Mouse (Mus musculus): Measurements from ENCODE around the gene Slc22a17. TPM values are rescaled to one million over a fixed set of nuclear protein-coding genes. Genes with fewer than 3 reads are reported as not detected.

The Slc22a17 gene
- total and polyA plus RNA-seq, 2 experiments from 2014 or later = 22.7 to 46.8 TPM

DNA sequence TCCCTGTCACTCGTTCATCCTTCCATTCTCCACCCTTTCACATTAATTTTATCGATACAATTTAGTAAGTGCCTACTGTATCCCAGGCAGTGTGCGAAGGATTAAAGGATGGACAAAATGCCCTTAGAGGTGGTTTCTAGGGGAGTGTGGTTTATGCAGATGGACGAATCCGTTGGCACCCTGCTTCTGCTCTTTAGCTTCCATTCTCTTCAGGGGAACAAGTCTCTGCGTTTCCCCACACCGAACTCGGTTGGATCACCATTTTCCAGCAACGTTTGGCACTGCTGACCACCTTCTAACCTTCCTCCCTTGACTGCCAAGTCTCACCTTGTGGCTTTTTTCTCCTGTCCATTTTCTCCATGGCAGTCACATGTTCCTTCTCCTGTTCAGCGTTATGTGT, 411 bp upstream of the Slc22a17 start:
- peak overlapping the region; percentile 99 for H3K4me2 ChIP-seq (ENCODE audit: low read depth, low read length)
- H3K9me3 ChIP-seq (replicated peaks; ENCODE audit: control insufficient read depth, low read length) = no peaks in the 10 kb centered on the region
- H3K27ac ChIP-seq (ENCODE audit: low read depth) = no peak overlapping the region
- H3K36me3 ChIP-seq (replicated peaks; ENCODE audit: control insufficient read depth, insufficient read depth, low read length) = 0 out of 2 replicates have a peak, but pooled peaks cover 12% of the 10 kb centered on the region
- WGBS = 20% methylated on average over 10 of the region's 10 CpGs
- H3K4me1 ChIP-seq (ENCODE audit: control insufficient read depth, insufficient read depth) = peaks cover 6% of the 10 kb centered on the region
- 0 out of 2 replicates have a peak, but pooled peaks have one; percentile 0 for ATAC-seq (ENCODE audit: insufficient read depth, low read depth)
- H3K4me3 ChIP-seq (ENCODE audit: low read depth, low read length) = peak overlapping the region; percentile 84
- no peak for DNase-seq (ENCODE audit: low spot score)
- peak overlapping the region; percentile 76; the same call in 1 of the 2 replicates for H3K9ac ChIP-seq (replicated peaks; ENCODE audit: low read depth, low read length)
- no peaks in the 10 kb centered on the region for H3K27me3 ChIP-seq (ENCODE audit: control insufficient read depth, insufficient read depth, low read length)
- TF ChIP-seq CTCF (IDR thresholded peaks at IDR 0.05; ENCODE audit: low read depth) (no peak), EP300 (IDR thresholded peaks at IDR 0.05; ENCODE audit: low read depth) (no peak)

DNA sequence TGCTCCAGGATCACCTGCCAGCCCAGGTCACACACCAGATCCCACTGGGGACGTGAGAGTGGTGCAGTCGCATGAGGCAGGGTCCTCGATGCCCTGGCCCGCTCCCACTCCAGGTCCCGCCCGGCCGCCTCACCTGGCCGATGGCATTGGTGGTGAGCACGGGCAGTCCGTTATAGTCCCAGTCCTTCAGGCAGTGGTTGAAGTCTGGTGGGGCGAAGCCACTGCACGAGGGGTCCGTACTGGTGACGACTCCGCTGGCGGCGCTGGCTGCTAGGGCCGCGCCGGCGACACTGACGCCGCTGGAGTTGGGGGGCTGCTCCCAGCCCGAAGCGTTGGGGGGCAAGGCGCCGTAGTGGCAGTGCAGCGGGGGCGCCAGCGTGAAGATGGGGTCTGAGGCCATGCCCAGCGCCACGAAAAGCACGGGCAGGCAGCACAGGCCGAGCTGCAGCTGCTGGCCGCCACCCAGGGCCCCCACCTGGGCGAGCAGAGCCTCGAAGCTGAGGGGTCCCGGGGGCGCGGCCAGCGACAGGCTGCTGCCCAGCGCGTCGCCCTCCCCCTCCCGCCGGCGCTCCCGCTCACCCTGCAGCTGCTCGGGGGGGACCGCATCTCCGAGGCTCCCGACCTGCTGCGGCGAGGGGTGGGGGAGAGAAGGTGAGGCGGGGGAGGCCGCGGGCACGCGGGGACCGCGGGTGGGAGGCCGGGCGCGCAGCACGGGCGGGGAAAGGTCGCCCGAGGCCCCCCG, 652 bp downstream of the Slc22a17 start:
- DNase-seq (ENCODE audit: low spot score) (no peak), ATAC-seq (ENCODE audit: insufficient read depth, low read depth) (peak; percentile 56)
- WGBS = 4% methylated on average over 55 of the region's 69 CpGs
- no peaks in the 10 kb centered on the region for H3K27me3 ChIP-seq (ENCODE audit: control insufficient read depth, insufficient read depth, low read length)
- H3K36me3 ChIP-seq (replicated peaks; ENCODE audit: control insufficient read depth, insufficient read depth, low read length) = peaks cover 14% of the 10 kb centered on the region; the same call in 1 of the 2 replicates
- TF ChIP-seq EP300 (IDR thresholded peaks at IDR 0.05; ENCODE audit: low read depth) (no peak), CTCF (IDR thresholded peaks at IDR 0.05; ENCODE audit: low read depth) (no peak)
- no peaks in the 10 kb centered on the region for H3K9me3 ChIP-seq (replicated peaks; ENCODE audit: control insufficient read depth, low read length)
- H3K4me1 ChIP-seq (ENCODE audit: control insufficient read depth, insufficient read depth) = peaks cover 6% of the 10 kb centered on the region
- peak overlapping the region; percentile 84 for H3K4me3 ChIP-seq (ENCODE audit: low read depth, low read length)
- H3K9ac ChIP-seq (replicated peaks; ENCODE audit: low read depth, low read length) = peak overlapping the region; percentile 76
- peak overlapping the region; percentile 99 for H3K4me2 ChIP-seq (ENCODE audit: low read depth, low read length)
- no peak overlapping the region; the same call in 1 of the 2 replicates for H3K27ac ChIP-seq (ENCODE audit: low read depth)

DNA sequence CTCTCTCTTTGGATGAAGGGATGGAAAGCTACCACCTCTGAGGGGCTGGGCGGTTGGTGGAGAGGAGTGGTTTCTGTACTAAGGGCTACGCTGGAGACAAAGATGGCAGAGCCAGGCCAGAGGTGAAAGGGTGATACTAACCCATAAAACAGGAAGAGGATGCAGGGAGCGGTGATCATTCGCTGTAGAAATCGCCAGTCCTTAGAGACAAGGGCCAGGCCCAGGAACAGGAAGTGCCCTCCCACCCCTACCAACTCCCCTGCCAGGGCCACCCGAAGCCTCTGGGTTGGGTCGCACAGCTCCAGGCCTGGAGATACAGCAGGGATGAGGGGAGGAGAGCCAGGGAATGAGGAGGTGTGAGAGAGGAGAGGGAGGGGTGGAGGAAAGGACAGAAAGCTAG, 4.2 kb downstream of the Slc22a17 start:
- Histone ChIP-seq H3K27ac (ENCODE audit: low read depth) (no peak overlapping the region), H3K9ac (replicated peaks; ENCODE audit: low read depth, low read length) (no peak overlapping the region)

DNA sequence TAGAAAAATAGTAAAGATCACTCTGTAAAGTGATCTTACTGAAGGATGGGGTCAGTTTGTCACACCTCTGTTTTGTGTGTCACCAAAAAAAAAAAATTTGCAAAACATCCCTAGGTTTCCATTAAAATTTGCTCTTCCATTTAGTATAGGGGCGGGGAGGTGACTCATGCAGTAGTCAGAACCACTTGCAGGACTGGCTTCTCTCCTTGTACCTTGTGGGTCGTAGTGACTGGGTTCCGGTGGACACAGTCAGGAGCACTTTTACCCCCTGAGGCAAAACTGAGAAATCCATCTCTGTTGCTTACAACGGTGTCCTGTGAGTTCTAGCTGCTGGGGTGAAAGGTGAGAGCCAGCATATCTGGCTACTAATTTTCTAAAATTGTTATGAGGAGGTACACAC, 9.3 kb downstream of the Slc22a17 start:
- H3K27ac ChIP-seq (ENCODE audit: low read depth) = no peak overlapping the region
- 93% methylated on average over 4 of the region's 4 CpGs for WGBS
- no peak for DNase-seq (ENCODE audit: low spot score)
- no peaks in the 10 kb centered on the region for H3K9me3 ChIP-seq (replicated peaks; ENCODE audit: control insufficient read depth, low read length)
- TF ChIP-seq EP300 (IDR thresholded peaks at IDR 0.05; ENCODE audit: low read depth) = no peak
- TF ChIP-seq CTCF (IDR thresholded peaks at IDR 0.05; ENCODE audit: low read depth) = no peak
- no peak overlapping the region for H3K4me2 ChIP-seq (ENCODE audit: low read depth, low read length)
- no peak overlapping the region for H3K4me3 ChIP-seq (ENCODE audit: low read depth, low read length)
- H3K4me1 ChIP-seq (ENCODE audit: control insufficient read depth, insufficient read depth) = no peaks in the 10 kb centered on the region
- H3K9ac ChIP-seq (replicated peaks; ENCODE audit: low read depth, low read length) = no peak overlapping the region
- no peak for ATAC-seq (ENCODE audit: insufficient read depth, low read depth)
- H3K36me3 ChIP-seq (replicated peaks; ENCODE audit: control insufficient read depth, insufficient read depth, low read length) = peaks cover 15% of the 10 kb centered on the region
- no peaks in the 10 kb centered on the region for H3K27me3 ChIP-seq (ENCODE audit: control insufficient read depth, insufficient read depth, low read length)

More for the DNA sequence above, 4.2 kb downstream of the Slc22a17 start:
- Histone ChIP-seq H3K9me3 (replicated peaks; ENCODE audit: control insufficient read depth, low read length) (no peaks in the 10 kb centered on the region), H3K36me3 (replicated peaks; ENCODE audit: control insufficient read depth, insufficient read depth, low read length) (peaks cover 9% of the 10 kb centered on the region; the same call in 1 of the 2 replicates), H3K4me2 (ENCODE audit: low read depth, low read length) (no peak overlapping the region), H3K4me3 (ENCODE audit: low read depth, low read length) (no peak overlapping the region), H3K4me1 (ENCODE audit: control insufficient read depth, insufficient read depth) (peaks cover 6% of the 10 kb centered on the region), H3K27me3 (ENCODE audit: control insufficient read depth, insufficient read depth, low read length) (no peaks in the 10 kb centered on the region)
- ATAC-seq (ENCODE audit: insufficient read depth, low read depth) (no peak), DNase-seq (ENCODE audit: low spot score) (no peak)
- TF ChIP-seq EP300 (IDR thresholded peaks at IDR 0.05; ENCODE audit: low read depth) (no peak), CTCF (IDR thresholded peaks at IDR 0.05; ENCODE audit: low read depth) (no peak)
- 77% methylated on average over 7 of the region's 7 CpGs for WGBS

DNA sequence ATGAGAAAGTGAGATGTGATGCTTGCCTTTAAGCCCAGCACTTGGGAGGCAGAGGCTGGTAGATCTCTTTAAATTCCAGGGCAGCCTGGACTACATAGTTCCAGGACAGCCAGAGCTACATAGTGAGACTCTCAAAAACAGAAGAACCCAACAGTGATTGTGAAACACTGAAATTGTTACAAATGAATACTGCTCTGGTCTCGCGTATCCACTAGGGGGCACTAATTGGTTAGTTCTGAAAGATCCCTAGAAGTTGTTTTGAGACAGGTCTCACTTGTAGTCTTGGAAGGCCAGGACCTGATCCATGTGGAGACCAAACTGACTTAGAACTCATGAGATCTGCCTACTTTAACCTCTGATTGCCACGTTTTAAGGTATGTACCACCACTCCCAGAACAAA, 12.5 kb downstream of the Slc22a17 start:
- Histone ChIP-seq H3K4me1 (ENCODE audit: control insufficient read depth, insufficient read depth) (peaks cover 3% of the 10 kb centered on the region), H3K4me2 (ENCODE audit: low read depth, low read length) (no peak overlapping the region), H3K27ac (ENCODE audit: low read depth) (no peak overlapping the region), H3K27me3 (ENCODE audit: control insufficient read depth, insufficient read depth, low read length) (no peaks in the 10 kb centered on the region), H3K4me3 (ENCODE audit: low read depth, low read length) (no peak overlapping the region), H3K9me3 (replicated peaks; ENCODE audit: control insufficient read depth, low read length) (no peaks in the 10 kb centered on the region), H3K9ac (replicated peaks; ENCODE audit: low read depth, low read length) (no peak overlapping the region), H3K36me3 (replicated peaks; ENCODE audit: control insufficient read depth, insufficient read depth, low read length) (peaks cover 37% of the 10 kb centered on the region)
- TF ChIP-seq CTCF (IDR thresholded peaks at IDR 0.05; ENCODE audit: low read depth) (peak; percentile 85), EP300 (IDR thresholded peaks at IDR 0.05; ENCODE audit: low read depth) (0 out of 2 replicates have a peak, but pooled peaks have one; percentile 44)
- ATAC-seq (ENCODE audit: insufficient read depth, low read depth) = peak; percentile 82
- peak; percentile 83 for DNase-seq (ENCODE audit: low spot score)
- WGBS = 1% methylated on average over 3 of the region's 3 CpGs
